Mouse (Mus musculus): ENCODE data around the gene Znrf1.

Gene Znrf1

DNA sequence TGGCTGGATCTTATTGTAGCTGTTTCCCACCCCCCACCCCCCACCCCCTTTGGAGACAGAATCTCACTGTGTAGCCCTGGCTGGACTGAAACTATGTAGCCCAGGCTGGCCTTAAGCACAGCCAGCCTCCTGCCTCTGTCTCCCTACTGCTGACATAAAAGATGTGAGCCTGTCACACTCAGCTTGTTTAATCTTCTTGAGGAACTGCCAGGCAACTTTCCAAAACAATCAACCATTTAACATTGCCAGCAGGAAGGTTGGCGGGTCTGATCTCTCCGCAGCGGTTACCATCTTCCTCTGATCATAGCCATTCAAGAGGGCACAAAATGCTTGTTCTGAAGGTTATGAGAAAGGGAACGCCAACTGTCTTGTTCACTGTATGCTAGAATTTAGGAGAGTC is 2.4 kb upstream of the Znrf1 start:
- no peak for DNase-seq (ENCODE audit: low spot score)

DNA sequence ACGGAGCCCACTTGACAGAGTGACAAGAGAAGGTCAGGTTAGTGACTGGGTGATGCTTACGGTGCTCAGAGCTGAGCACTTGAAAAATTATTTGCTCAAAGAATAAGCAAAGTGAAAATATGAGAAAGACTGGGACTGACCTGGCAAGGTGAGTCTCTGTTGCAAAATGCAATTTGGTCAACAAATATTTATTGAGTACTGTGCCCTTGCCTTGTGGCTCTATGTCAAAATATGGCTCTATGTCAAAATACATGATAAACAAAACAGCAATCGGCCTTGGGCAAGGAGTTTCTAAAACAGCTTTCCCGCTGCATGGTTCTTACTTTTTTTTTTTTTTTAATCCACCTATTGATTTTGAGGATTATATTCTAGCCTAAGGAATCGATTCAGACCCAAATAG is 406 bp upstream of the Znrf1 start:
- DNase-seq (ENCODE audit: low spot score) = no peak

DNA sequence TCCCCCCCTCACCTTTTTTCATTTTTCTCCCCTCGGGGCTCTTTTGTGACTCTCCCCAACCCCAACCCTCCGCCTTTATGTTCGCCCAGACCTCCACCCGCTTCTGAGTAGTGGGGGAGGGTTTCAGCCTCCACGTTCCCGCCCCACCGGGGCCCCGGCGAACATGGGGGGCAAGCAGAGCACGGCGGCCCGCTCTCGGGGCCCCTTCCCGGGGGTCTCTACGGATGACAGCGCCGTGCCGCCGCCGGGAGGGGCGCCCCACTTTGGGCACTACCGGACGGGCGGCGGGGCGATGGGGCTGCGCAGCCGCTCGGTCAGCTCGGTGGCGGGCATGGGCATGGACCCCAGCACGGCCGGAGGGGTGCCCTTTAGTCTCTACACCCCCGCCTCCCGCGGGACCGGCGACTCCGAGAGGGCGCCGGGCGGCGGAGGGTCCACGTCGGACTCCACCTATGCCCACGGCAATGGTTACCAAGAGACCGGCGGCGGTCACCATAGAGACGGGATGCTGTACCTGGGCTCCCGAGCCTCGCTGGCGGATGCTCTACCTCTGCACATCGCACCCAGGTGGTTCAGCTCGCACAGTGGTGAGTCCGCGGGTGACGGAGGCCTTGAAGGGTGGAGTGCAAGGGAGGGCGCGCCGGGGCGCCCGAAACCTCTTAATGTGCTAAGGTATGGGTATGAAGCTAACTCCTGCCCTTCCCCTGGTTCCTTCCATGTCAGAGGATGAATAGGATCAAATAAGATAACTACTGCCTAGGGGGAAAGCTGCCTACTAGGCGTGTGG is 1.3 kb downstream of the Znrf1 start:
- DNase-seq (ENCODE audit: low spot score) = no peak

DNA sequence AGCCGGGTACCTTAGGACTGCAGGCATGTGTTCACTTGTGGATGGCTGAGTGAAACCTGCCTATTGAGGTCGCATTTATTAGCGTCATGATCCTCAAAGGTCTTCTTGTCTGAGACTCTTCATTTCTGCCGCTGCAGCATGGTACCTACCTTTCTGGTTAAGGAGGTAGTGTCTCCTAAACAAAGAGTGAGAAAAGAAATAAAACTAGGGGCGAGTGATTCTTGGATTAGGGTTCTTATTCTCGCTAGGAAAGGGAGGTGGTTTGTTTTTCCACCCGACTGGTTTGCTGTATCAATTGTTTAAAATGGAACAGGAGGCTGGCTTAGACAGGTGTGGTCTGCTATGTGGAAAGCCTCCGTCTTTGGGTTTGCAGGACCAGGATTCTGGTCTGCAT is 1.9 kb downstream of the Znrf1 start:
- no peak for DNase-seq (ENCODE audit: low spot score)

DNA sequence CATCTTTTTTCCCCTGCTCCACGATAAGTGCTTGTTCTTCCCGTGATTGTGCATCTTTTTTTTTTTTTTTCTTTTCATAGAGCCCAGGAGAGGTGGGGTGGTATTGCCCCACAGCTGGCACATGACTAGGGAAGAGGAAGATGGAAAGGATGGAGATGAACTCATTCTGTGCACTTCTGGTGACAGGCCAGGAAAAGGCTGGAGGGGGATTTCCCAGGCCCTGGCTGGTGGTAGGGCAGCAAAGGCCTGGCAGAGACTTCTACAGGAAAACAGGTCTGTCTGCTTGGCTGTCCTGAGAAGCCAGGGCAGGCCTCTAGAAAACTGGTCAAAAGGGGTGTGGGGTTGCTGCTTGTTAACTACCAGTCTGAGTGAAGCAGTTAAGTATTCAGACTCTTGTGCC is 2.3 kb downstream of the Znrf1 start:
- DNase-seq (ENCODE audit: low spot score) = peak; percentile 52

DNA sequence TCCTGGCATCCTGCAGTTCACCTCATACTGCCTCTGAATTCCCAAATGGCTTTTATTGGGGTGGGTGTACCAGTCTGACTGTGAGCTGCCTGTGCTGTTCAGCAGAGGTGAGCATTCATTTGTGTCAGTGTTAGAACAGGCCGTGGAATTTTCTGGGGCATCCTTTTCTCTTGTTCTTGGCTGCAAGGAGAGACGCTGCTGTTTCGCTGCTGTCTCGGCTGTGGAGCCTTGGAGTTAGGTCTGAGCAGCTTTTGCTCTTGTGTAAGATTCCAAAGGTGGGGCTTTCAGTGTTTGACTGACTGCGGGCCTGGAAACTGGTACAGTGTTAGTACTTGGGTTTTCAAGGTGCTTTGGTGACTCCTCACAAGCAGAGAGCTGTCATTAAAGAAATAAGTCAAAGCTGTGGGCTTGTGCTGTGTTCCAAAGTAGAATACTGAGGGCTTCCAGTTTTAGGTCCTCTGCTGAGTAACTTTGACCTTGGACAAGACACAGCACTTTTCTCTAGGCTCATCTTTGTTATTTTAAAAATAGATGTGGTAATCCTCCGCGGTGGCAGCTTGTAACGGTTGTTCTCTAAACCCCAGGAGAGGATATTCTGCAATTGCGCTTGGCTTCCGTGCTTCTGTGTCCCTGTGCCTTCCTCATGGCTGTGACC is 3.7 kb downstream of the Znrf1 start:
- DNase-seq (ENCODE audit: low spot score) = peak; percentile 58

DNA sequence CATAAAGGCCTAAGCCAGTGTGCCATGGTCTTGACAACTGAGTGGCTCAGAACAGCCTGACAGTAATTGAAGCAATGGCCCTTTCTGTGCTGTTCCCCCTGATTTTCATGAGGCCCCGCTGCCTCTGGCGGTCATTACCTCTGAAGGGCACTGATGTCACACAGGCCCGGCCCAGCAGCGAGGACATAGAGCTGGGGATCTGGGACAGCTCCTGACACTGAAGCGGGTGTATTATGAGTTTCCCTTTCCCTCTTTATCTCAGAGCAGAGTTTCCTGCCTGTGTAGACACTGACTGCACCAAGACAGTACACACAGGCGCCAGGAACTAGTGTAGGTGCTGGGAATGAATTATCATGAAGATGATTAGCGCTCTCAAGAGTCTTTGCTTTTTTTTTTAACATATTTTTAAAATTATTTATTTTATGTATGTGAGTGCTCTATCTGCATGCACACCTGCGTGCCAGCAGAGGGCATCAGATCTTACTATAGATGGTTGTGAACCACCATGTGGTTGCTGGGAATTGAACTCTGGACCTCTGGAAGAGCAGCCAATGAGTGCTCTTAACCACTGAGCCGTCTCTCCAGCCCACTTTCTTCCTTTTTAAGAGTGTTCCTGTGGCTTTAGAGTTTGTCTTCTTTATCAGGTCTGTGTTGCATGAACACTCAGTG is 7.9 kb downstream of the Znrf1 start:
- DNase-seq (ENCODE audit: low spot score) = no peak

DNA sequence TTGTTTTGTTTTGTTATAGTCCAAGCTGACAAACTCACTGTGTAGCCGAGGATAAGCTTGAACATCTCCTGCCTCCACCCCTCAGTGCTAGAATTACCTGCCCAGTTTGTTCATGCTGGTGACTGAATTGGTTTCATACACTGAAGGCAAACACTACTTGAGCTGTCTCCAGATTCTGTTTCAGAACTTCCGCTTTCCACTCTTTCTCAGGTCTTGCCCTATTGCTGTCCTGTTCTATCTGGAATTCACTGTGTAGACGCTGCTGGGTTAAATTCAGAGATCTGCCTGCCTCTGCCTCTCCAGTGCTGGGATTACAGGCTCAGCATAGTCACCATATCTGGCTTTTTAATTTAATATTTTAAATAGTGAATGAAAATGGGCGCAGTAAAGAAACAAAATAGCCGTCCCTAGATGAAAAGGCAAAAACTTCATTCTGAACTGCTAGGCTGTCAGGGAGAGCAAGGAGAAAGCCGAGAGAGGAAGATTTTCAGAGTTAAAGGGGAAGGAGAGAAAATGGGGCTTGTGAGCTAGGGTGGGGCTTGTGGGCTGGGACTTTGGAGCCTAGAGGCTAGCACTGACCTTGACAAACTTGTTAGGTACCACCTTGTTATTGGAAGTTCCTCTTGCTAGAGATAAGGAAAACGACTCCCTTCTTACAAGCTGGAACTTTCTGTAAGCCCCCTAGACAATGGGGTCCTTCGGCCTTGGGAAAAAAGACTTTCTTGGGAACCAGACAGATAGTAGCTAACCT is 9.7 kb downstream of the Znrf1 start:
- DNase-seq (ENCODE audit: low spot score) = no peak

DNA sequence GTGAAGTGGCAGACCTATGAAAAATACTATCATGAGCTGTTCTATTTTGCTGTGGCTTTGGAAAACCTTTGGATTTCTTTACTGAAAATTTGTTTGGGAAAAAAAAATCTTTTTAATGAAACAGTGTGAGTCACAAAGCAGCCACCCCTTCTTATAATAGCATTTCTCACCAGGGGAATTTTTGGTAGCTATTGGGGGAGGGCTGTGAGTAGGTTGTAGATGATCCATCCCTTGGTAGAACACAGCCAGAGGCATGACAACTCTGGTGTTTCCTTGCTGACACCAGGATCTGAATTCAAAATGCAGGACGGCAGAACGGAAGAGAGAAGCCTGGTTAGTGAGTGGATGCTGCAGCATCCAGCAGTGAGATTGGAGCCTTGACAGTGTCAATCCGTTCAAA is 11.2 kb downstream of the Znrf1 start:
- DNase-seq (ENCODE audit: low spot score) = no peak

DNA sequence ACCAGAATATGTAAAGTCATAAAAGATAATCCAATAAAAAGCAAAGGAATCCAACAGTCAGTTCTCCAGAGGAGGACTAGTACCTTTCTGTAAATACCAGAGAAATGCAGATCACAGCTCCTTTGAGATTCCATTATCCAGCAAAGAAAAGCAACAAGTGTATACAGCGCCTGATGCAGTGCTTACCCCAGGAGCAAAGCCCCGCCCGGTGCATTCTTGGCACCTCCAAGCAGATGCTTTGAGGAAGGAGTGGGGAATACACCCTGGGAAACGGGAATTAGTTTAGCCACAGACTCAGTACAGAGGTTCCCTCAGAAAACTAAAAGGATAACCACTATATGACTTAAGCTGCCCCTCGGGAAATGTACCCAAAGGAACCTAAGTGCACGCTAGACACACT is 12.3 kb downstream of the Znrf1 start:
- DNase-seq (ENCODE audit: low spot score) = no peak

DNA sequence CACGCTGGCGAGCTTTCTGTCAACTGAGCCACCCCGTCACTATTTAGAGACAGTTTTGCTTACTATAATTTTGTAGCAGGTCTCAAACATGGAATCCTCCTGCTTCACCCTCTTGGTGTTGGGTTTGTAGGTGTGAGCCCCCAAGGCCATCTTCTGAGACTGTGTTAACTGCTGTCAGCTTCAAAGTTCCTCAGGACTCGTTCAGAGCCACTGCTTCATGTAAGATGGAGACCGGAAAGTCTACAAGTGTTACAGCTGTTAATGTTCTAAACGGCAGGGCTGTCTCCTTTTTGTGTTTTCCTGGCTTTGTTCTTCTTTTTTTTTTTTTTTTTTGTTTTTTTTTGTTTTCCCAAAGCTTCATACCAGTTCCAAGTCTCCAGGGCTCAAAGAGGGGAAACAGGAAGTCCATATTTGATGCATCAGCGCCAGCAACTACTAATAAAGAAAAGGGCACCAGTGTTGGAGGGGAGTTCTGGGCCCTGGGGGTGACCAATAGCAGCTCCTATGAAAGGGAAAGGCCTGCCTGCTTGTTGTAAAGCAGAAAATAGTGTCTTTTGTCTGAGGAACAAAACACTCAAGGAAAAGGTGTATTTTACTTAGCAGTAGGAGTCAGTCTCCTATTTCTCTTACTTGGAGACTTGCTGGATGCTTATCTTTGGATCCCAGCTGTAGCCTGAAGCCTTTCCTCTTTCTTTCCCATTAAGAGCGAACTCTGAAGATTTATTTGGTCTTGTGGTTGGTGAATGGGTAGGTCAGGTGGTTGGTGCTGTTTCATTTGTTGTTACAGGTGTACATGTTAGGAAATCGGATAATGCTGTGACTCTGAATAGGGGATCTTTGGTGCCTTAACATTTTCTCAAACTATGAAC is 14.3 kb downstream of the Znrf1 start:
- no peak for DNase-seq (ENCODE audit: low spot score)

DNA sequence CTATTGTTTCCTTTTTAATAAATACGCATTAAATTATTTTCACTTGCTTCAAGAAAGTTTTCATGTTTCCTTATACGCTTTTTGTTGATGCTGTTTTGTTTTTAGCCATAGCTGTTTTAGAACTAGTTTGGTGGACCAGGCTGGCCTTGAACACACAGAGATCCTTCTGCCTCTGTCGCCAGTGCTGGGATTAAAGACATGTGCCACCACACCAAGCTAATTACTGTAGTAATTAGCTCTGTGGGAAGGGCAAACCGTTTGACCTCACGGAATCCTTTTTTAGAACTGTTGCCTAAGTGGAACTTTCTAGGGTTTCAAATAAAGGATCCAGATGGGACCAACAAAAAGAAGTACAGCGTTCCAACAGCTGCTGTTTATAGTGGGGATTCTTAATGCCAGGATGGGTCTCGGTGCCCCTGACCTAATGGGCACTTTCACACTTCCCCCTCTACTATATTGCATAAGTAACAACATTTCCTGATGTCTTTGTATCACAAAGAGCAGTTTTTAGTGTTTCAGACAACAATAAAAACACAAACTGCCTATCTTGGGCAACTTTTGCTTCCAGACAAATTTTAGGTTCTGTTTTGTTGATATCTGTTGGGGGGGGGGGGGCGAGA is 15.7 kb downstream of the Znrf1 start:
- peak; percentile 39 for DNase-seq (ENCODE audit: low spot score)

DNA sequence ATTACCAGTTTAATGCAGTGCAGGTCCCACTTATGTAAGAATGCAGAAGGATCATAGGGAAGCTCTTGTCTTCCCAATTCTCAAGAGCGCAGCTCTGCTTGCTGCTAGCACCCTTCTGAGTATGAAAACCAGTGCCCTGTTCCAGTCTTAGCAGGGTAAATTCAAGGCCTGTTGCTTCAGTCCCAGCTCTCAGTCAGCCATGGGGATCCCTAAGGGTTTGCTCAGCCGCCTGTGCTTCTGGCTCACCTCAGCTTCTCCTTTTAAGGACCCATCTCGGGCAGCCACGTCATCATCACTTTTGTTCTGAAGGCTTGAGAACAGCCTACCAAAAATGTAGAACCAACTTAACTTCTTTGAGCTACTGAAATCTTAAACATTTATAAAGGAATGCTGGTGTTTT is 25.9 kb downstream of the Znrf1 start:
- DNase-seq (ENCODE audit: low spot score) = no peak

DNA sequence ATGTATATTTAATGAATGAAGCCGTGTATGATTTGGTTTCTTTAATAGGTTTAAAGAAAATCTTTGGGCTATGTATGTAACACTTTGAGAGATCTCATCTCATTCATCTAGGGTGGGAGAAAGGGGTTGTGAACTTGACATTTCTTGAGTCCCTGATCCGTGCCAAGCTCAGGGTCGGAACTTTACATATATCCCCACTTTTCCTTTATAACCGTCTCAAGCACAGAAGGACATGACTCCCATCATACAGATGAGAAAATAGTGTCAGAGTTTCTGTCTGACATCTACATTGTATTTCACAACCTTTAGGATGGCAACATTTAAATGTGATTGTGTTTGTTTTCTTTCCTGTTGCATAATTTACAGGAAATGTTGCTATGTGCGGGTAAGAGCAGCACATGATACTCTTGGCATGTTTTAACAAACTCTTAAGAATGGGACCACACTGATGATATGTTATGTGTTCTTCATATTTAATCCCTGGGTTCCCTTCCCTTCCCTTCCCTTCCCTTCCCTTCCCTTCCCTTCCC is 26.4 kb downstream of the Znrf1 start:
- peak; percentile 30 for DNase-seq (ENCODE audit: low spot score)

DNA sequence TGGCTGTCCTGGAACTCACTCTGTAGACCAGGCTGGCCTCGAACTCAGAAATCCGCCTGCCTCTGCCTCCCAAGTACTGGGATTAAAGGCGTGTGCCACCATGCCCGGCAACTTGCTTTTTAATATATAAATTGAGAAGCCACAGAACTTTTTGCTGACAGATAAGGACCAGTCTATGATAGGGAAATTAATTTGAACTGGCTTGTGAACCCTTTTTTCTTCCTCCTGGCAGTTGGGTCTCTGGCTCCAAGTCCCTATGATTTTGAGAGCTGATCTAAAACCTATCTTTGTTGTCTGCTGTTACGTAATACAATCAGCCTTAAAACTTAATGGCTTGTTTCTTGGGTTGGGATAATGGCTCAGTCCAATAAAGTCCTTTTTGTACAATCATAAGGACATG is 27.2 kb downstream of the Znrf1 start:
- DNase-seq (ENCODE audit: low spot score) = no peak

DNA sequence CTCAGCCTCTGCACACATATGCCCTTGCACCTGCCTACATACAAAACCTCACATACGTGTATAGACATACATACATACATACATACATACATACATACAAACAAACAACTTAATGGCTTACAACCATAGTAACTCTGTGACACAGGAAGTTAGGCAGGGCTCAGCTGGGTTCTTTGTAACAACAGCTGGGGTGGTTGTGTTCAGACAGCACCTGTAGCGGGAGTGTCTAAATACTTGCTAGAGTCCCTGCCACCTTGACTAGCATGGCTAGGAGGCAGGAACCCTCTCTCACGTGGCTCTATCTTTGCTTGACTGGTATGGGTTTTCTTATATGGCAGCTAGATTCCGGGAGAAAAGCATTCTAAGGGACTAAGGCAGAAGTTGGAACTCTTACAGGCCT is 27.8 kb downstream of the Znrf1 start:
- DNase-seq (ENCODE audit: low spot score) = no peak

DNA sequence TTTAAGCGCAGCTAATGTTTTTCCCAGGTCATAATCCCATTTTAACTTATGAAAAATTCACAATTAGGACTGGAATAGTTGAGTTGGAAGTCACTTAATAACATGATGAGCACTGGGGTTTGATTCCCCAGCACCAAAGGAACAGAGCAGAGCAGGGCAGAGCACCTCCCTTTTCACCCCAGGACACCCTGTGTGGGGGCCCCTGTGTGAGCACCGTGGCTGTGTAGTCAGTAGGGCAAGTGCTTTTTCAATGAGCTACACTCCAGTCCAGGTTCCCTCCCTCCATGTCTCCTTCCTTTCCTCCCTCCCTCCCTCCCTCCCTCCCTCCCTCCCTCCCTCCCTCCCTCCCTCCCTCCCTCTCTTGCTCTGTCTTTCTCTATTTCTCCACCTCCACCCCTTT is 28.2 kb downstream of the Znrf1 start:
- DNase-seq (ENCODE audit: low spot score) = no peak

DNA sequence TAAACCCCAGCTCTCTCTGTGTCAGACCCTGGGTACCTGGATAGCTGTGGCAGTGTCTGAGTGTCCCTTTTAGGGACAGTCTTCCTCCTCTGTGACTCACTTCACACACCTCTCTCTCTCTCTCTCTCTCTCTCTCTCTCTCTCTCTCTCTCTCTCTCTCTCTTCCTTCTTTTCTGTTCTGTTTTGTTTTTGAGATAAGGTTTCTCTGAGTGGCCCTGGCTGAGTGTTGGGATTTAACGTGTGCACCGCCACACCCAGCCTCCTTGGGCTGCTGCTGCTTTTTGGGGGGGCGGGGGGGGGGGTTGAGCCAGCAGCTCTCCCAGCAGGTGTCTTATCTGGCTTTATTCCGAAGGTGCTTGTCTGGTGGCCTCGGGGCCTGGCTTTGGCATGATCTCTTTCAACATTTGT is 29.9 kb downstream of the Znrf1 start:
- no peak for DNase-seq (ENCODE audit: low spot score)

DNA sequence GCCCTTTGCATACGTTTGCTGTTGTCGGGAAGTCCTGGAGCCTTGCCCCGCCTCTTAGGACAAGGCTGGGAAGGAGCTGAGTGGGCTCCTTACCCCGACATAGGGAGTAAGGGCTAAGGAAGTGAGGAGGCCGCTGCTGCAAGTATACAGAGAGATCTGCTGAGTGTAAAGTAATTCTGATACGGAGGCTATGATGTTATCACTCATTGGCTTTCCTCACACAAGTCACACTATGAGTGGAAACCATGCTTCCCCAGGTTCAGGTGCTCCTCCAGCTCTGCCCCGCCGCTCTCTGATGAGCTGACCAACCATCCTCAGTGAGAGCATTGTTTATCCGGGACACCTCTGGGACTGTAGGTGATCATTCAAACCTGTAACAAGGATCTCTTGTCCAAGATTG is 30.4 kb downstream of the Znrf1 start:
- no peak for DNase-seq (ENCODE audit: low spot score)

DNA sequence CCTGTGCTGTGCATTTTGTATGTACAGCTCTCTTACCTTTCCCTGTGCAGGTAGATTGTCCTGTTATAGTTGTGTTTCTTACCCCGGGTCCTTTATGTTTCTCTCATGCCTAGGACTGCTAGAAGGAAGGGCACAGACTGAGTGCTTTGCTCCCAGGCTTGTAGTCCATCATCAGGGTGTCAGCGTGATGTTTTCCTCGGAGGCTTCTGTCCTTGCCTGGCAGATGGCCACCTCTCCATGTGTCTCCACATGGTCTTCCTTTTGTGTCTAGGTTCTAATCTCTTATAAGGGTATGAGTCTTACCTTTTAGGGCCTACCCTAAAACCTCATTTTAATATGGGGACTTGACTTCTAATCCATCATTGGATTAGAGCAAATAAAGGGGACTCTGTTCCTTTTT is 31.7 kb downstream of the Znrf1 start:
- no peak for DNase-seq (ENCODE audit: low spot score)

DNA sequence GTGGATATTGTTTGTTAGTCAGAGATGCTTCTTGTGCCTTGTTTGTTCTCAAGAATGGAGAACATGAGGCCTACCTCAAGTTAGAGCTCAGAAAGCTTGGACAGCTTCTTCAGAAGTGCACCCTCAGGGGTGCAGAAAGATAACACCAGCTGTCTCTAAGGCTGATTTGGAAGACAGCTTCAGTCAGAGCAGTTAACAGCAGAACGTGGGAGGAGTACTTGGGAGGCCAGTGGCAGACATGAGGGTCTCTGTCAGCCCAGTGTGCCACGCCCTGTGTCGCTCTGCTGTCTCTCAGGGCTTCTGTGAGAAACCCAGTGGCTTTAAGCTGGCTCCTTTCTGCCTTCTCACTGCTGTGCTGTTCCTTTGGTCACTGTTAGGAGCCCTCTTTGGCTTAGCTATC is 32.1 kb downstream of the Znrf1 start:
- DNase-seq (ENCODE audit: low spot score) = no peak
